Mouse (Mus musculus) adrenal gland (tissue): ENCODE measurements around the gene Maco1.
"Not testable (repeated sequence)": the region's sequence is repeated elsewhere in the genome, so short reads cannot be mapped to it uniquely, and the experiment has no call there.

Source experiments
- intact Hi-C: fragments of 180-260 bp; cut with DNase I; formaldehyde crosslinking; loops from one replicate; pipeline ENCODE4 v1.15.1; 2025

Maco1 gene

GRCm38 (mm10) chr4:134862996-134863395, 9.9 kb upstream of the Maco1 start:
- intact Hi-C loops: no loop called here

- intact Hi-C loops: no loop called here
Measured at GRCm38 (mm10) chr4:134861884-134862283, 8.7 kb upstream of the Maco1 start.

- intact Hi-C loops: no loop called here
Measured at GRCm38 (mm10) chr4:134858494-134858893, 5.3 kb upstream of the Maco1 start.

GRCm38 (mm10) chr4:134856501-134856900, 3.4 kb upstream of the Maco1 start:
- intact Hi-C loops: no loop called here

- intact Hi-C loops: no loop called here
Measured at GRCm38 (mm10) chr4:134856056-134856455, 2.9 kb upstream of the Maco1 start.

- intact Hi-C loops: no loop called here
Measured at GRCm38 (mm10) chr4:134855371-134855770, 2.2 kb upstream of the Maco1 start.

- intact Hi-C loops: no loop called here
Measured at GRCm38 (mm10) chr4:134853637-134854485, 716 bp upstream of the Maco1 start.

- intact Hi-C loops: no loop called here
Measured at GRCm38 (mm10) chr4:134852438-134853255, 498 bp downstream of the Maco1 start.

- intact Hi-C loops: no loop called here
Measured at GRCm38 (mm10) chr4:134851876-134852275, 1.3 kb downstream of the Maco1 start.

GRCm38 (mm10) chr4:134851236-134851635, 1.9 kb downstream of the Maco1 start:
- intact Hi-C loops: no loop called here

GRCm38 (mm10) chr4:134850551-134850950, 2.6 kb downstream of the Maco1 start:
- intact Hi-C loops: no loop called here

GRCm38 (mm10) chr4:134847587-134847986, 5.6 kb downstream of the Maco1 start:
- intact Hi-C loops: no loop called here

- intact Hi-C loops: no loop called here
Measured at GRCm38 (mm10) chr4:134843566-134843965, 9.6 kb downstream of the Maco1 start.

- intact Hi-C loops: no loop called here
Measured at GRCm38 (mm10) chr4:134840231-134840630, 12.9 kb downstream of the Maco1 start.

GRCm38 (mm10) chr4:134838706-134839105, 14.4 kb downstream of the Maco1 start:
- intact Hi-C loops: not testable (repeated sequence)

- intact Hi-C loops: no loop called here
Measured at GRCm38 (mm10) chr4:134838221-134838620, 14.9 kb downstream of the Maco1 start.

- intact Hi-C loops: no loop called here
Measured at GRCm38 (mm10) chr4:134835486-134835885, 17.7 kb downstream of the Maco1 start.

- intact Hi-C loops: no loop called here
Measured at GRCm38 (mm10) chr4:134831934-134832333, 21.2 kb downstream of the Maco1 start.

GRCm38 (mm10) chr4:134827806-134828205, 25.3 kb downstream of the Maco1 start:
- intact Hi-C loops: no loop called here

- intact Hi-C loops: no loop called here
Measured at GRCm38 (mm10) chr4:134826348-134826747, 26.8 kb downstream of the Maco1 start.

GRCm38 (mm10) chr4:134825864-134826263, 27.3 kb downstream of the Maco1 start:
- intact Hi-C loops: not testable (repeated sequence)

GRCm38 (mm10) chr4:134823560-134823959, 29.6 kb downstream of the Maco1 start:
- intact Hi-C loops: no loop called here
